Mouse (Mus musculus) limb, embryonic 15.5 days (tissue): ENCODE results near the gene Ptprk. TPM values are rescaled to one million over a fixed set of nuclear protein-coding genes. Genes with fewer than 3 reads are reported as not detected.

Experiments used
- microRNA-seq: library from miRNA; unstranded; fragments of <30 nt; microRNA quantifications from one replicate; pipeline ENCODE4, GENCODE M21; 2016
- polyA plus RNA-seq: library from polyadenylated mRNA; unstranded; fragments of >200 nt; fragmentation: Nextera tagmentation; extraction: Ambion mirVana; gene quantifications from 2 replicates; pipeline ENCODE4 v1.2.1, GENCODE M21; 2015

Ptprk gene
- polyA plus RNA-seq, 1 experiment from 2014 or later, result 25.1 TPM

Small RNA genes lying within 50 kb of the gene (microRNA-seq; reads per million reads assigned to microRNA genes)
- not detected for gene Gm22370
